Mouse (Mus musculus): ENCODE measurements at regions not wholly inside any gene's neighbourhood (a gene's known extent, or its start where the extent isn't known, plus 50 kb on each side); places are given as distances from the start of the nearest gene placed in this dataset.

GRCm38 (mm10) chr2:83340168-83340567 is 304.1 kb upstream of the Zc3h15 start:
- Histone ChIP-seq H3K9me3 (ENCODE audit: control insufficient read depth, insufficient read depth, low read depth, low read length) (no peaks in the 10 kb centered on the region), H3K4me3 (ENCODE audit: insufficient read depth in 1 of 2, low read depth in 1 of 2, low read length in 2 of 2, poor library complexity in 1 of 2, severe bottlenecking in 1 of 2) (no peak overlapping the region), H3K27ac (ENCODE audit: insufficient read depth, low read depth, low read length, poor library complexity, severe bottlenecking) (no peak overlapping the region), H3K9ac (ENCODE audit: insufficient read depth, low read depth, low read length, poor library complexity, severe bottlenecking) (no peak overlapping the region), H3K36me3 (ENCODE audit: control insufficient read depth, insufficient read depth, low read length, poor library complexity, severe bottlenecking) (no peaks in the 10 kb centered on the region), H3K4me1 (ENCODE audit: control insufficient read depth in 2 of 2, insufficient read depth in 2 of 2, low read length in 2 of 2, poor library complexity in 1 of 2) (no peaks in the 10 kb centered on the region)
- TF ChIP-seq ZC3H11A (IDR thresholded peaks at IDR 0.05; ENCODE audit: borderline replicate concordance, low read depth, low read length) (peak; percentile 52), MAFK (IDR thresholded peaks at IDR 0.05; ENCODE audit: insufficient read depth, low read depth, low read length) (no peak)
- in situ Hi-C loops (cut with MboI; ENCODE audit: low sequenced_read_pairs in 2 of 2, unreplicated experiment in 2 of 2) = no loop called here
- DNase-seq (ENCODE audit: low read depth, low spot score) = peak; percentile 51
